Mouse (Mus musculus) hindbrain, embryonic 16.5 days (tissue): Measurements from ENCODE around the gene Slc35e3. TPM values are rescaled to one million over a fixed set of nuclear protein-coding genes. Genes with fewer than 3 reads are reported as not detected.

Experiments
- ATAC-seq: fragments of 200-750 bp; cut with Nextera tagmentation; 2 replicates; pipeline ENCODE4 v1.8.0; 2017; ENCODE audit warnings: moderate TSS enrichment, moderate library complexity
- H3K27ac ChIP-seq: fragments of 300-500 bp; sonication (generic); 2 replicates; pipeline ENCODE4 v1.5.1; 2014; ENCODE audit warnings: low read depth, mild to moderate bottlenecking, control low read depth, low read length, moderate library complexity
- H3K27me3 ChIP-seq: fragments of 300-500 bp; sonication (generic); replicated peaks from 2 replicates; pipeline ENCODE4 v1.6.1; 2014; ENCODE audit warnings: low read length; ENCODE audit not compliant: control insufficient read depth, insufficient read depth
- H3K36me3 ChIP-seq: fragments of 300-500 bp; sonication (generic); 2 replicates; pipeline ENCODE4 v1.6.1; 2014; ENCODE audit warnings: mild to moderate bottlenecking, low read length, moderate library complexity, mixed read lengths; ENCODE audit not compliant: control insufficient read depth, insufficient read depth
- H3K4me1 ChIP-seq: fragments of 300-500 bp; sonication (generic); 2 replicates; pipeline ENCODE4 v1.6.1; 2014; ENCODE audit warnings: low read depth, low read length; ENCODE audit not compliant: control insufficient read depth, insufficient read depth
- H3K4me2 ChIP-seq: fragments of 300-500 bp; sonication (generic); 2 replicates; pipeline ENCODE4 v1.6.1; 2014; ENCODE audit warnings: mild to moderate bottlenecking, low read length, control low read depth, moderate library complexity
- H3K4me3 ChIP-seq: fragments of 300-500 bp; sonication (generic); 2 replicates; pipeline ENCODE4 v1.5.1; 2014; ENCODE audit warnings: mild to moderate bottlenecking, low read length, control low read depth, moderate library complexity
- H3K9ac ChIP-seq: fragments of 300-500 bp; sonication (generic); 2 replicates; pipeline ENCODE4 v1.6.1; 2014; ENCODE audit warnings: low read depth, mild to moderate bottlenecking, control low read depth, low read length, moderate library complexity
- H3K9me3 ChIP-seq: fragments of 300-500 bp; sonication (generic); 2 replicates; pipeline ENCODE4 v1.6.1; 2014; ENCODE audit warnings: mild to moderate bottlenecking, low read length, moderate library complexity; ENCODE audit not compliant: control insufficient read depth
- WGBS: fragments of 180-500 bp; shearing (Covaris S2); extraction: QIAGEN DNeasy Blood & Tissue Kit; methylation state at CpG from one replicate; pipeline ENCODE4 v1.1.7; 2014; 5-methylcytosine and 5-hydroxymethylcytosine counted together
- polyA plus RNA-seq: library from polyadenylated mRNA; unstranded; fragments of >200 nt; fragmentation: Nextera tagmentation; extraction: Ambion mirVana; gene quantifications from 2 replicates; pipeline ENCODE4 v1.2.1, GENCODE M21; 2015

Slc35e3 gene
- polyA plus RNA-seq = 27.7 and 31.5 TPM in 2 replicates

DNA sequence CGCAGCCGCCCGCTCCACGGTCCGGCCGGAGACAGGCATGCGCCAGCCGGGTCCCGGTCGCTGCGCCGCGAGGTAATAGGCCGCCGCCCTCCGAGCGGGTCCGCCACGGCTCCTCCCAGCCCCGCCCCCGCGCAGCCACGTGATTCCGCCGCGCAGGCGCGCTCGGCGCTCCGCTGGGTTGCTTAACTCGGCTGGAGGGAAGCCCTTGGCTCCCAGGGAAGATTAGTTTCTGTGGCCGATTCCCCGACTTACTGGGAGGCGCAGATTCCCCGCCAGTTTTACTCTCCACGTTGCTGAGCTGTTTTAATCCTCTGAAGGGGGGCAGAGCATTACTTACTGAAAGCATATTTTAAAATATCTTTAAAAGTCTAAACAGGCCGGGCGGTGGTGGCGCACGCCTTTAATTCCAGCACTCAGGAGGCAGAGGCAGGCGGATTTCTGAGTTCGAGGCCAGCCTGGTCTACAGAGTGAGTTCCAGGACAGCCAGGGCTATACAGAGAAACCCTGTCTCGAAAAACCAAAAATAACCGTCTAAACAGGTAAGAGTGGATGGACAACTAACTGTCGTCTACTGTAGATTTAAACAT, at the start of gene Slc35e3:
Slc35e3 (minus strand) TSS at position 69 of the 587 bp plus-strand sequence.
- peak; percentile 97 for ATAC-seq
- Histone ChIP-seq H3K27me3 (no peaks in the 10 kb centered on the region), H3K36me3 (peaks cover 4% of the 10 kb centered on the region; the same call in 1 of the 2 replicates), H3K9ac (peak within 1 kb of the TSS; percentile 66), H3K4me1 (peaks cover 12% of the 10 kb centered on the region), H3K4me3 (peak within 1 kb of the TSS; percentile 49), H3K9me3 (no peaks in the 10 kb centered on the region), H3K27ac (peak within 1 kb of the TSS; percentile 54), H3K4me2 (peak within 1 kb of the TSS; percentile 60)
- WGBS = 14% methylated on average over 42 of the region's 46 CpGs

DNA sequence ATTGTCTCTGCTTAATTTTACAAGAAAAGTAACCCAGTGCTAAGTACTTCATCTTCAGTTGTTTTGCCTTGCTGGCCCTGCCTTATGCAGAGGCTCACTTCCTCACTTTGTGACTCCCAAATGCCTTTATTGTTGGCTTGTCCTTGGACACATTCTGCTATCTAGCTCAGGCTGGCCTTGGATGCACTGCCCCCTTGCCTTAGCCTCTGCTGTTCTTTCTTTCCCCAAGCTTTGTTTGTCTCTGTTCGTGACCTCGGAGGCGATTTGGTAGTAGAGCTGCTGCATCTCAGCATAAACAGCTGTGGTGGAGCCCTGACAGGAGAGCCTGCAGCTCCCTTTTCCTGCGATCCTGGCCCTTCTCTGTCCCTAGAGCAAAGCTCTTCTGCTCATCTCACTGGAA, 49.0 kb upstream of the Slc35e3 start:
- no peak overlapping the region for H3K4me3 ChIP-seq
- no peak overlapping the region for H3K4me2 ChIP-seq
- H3K4me1 ChIP-seq = peaks cover 14% of the 10 kb centered on the region
- no peak overlapping the region for H3K9ac ChIP-seq
- 0 out of 2 replicates have a peak, but pooled peaks cover 4% of the 10 kb centered on the region for H3K9me3 ChIP-seq
- no peaks in the 10 kb centered on the region for H3K36me3 ChIP-seq
- no peak for ATAC-seq
- no peak overlapping the region for H3K27ac ChIP-seq
- 74% methylated on average over 4 of the region's 4 CpGs for WGBS
- no peaks in the 10 kb centered on the region for H3K27me3 ChIP-seq

DNA sequence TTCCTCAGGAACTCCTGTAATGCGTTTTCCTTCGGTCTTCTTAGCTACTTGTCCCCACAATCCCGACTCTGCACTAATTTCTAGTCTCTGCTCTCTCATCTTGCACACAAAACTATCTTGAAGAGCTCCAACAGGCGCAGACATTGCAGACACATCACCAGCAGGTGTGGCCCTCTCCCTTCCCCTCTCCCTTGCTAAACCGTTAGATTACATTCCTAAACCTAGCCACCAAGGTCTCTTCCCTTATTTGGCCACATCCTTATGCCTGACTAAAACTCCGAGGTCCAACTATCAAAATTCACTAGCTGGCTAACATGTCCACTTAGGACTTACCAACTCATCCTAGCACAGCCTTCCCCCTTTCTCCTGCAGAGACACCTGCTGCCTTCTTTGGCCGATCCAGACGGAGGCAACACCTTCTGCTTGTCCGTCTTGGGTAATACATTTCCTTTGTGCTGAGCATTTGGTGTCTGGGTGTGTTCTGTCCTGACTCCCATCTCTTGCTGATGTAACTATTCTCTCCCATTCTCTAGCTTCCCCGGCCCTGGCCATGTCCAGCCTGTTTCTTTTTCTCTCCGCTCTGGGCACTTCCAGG, 47.4 kb upstream of the Slc35e3 start:
- no peak overlapping the region for H3K27ac ChIP-seq

DNA sequence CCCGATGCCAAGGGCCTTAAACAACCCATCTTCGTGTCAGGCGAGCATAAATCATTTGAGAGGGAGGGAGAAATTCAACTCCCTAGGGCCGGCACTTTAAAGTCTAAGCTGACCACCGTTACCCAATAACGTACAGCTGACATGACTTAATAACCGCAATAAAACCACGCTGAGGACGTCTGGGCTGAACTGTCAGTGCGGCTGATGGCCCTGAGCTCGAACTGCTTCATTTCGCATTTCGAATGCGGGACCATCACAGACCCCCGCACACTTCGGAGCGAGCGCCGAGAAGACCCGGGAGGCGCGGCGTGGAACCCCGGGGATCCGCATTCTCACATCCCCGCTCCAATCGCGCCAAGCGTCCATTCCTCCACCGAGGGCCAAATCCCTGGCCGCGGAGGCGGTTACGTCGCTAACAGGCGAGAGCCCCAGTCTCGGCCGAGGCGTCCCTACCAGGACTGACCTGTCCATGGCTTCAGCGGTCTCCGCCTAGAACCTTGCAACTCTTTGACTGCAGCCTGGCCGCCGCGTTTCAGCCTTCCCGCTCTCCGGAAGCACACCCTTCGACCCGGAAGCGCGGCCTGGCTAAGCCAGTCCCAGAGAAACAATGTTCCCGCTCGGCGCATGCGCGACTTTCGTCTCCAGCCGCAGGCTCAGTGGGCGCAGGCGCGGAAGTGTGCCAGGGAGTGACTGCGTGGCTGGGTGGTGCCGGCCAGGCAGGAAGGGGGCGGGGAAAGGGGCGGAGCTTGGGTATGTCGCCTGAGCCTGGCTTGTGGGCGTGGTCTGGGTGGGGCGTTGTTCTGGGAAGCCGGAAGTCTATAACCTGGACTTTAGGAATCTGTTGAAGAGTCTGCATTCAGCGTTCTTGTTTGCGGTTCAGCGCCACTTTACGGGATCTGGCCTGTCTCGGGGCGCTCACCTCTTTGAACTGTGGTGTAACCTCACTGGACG, 46.3 kb upstream of the Slc35e3 start, which contains the start of gene Nup107:
Nup107 (minus strand) TSS at position 565 of the 951 bp plus-strand sequence.
- Histone ChIP-seq H3K4me1 (peaks cover 14% of the 10 kb centered on the region), H3K27me3 (no peaks in the 10 kb centered on the region), H3K4me3 (peak within 1 kb of the TSS; percentile 92), H3K27ac (peak within 1 kb of the TSS; percentile 80), H3K36me3 (no peaks in the 10 kb centered on the region), H3K9ac (peak within 1 kb of the TSS; percentile 87), H3K9me3 (0 out of 2 replicates have a peak, but pooled peaks cover 4% of the 10 kb centered on the region), H3K4me2 (peak within 1 kb of the TSS; percentile 97)
- ATAC-seq = peak; percentile 99
- under 1% methylated on average over 74 of the region's 75 CpGs for WGBS

More for the DNA sequence above, 47.4 kb upstream of the Slc35e3 start:
- H3K4me2 ChIP-seq = peak overlapping the region; percentile 75
- H3K4me1 ChIP-seq = peaks cover 14% of the 10 kb centered on the region
- H3K9me3 ChIP-seq = 0 out of 2 replicates have a peak, but pooled peaks cover 4% of the 10 kb centered on the region
- H3K36me3 ChIP-seq = no peaks in the 10 kb centered on the region
- H3K9ac ChIP-seq = peak overlapping the region; percentile 66; the same call in 1 of the 2 replicates
- H3K4me3 ChIP-seq = no peak overlapping the region; the same call in 1 of the 2 replicates
- 80% methylated on average over 11 of the region's 11 CpGs for WGBS
- no peaks in the 10 kb centered on the region for H3K27me3 ChIP-seq
- ATAC-seq = no peak

DNA sequence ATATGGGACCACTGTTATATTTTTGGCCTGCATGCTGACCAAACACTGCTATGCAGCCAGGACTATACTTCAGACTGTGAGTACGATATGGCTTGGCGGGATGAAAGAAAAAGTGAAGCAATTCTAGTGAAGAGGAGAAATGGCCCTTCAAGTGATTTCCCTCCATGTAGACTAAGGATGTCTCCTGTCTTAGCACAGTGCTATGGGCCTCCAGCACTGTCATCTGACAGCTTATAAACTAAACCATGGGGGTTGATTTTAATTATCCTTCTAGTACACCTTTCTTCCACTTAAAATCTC, 45.0 kb upstream of the Slc35e3 start:
- ATAC-seq = no peak
- no peak overlapping the region for H3K4me3 ChIP-seq
- peaks cover 14% of the 10 kb centered on the region for H3K4me1 ChIP-seq
- H3K9me3 ChIP-seq = 0 out of 2 replicates have a peak, but pooled peaks cover under 1% of the 10 kb centered on the region
- peaks cover 6% of the 10 kb centered on the region for H3K36me3 ChIP-seq
- no peak overlapping the region for H3K27ac ChIP-seq
- no peak overlapping the region for H3K9ac ChIP-seq
- H3K27me3 ChIP-seq = no peaks in the 10 kb centered on the region
- H3K4me2 ChIP-seq = no peak overlapping the region; the same call in 1 of the 2 replicates
- WGBS = 95% methylated on average over 2 of the region's 2 CpGs

DNA sequence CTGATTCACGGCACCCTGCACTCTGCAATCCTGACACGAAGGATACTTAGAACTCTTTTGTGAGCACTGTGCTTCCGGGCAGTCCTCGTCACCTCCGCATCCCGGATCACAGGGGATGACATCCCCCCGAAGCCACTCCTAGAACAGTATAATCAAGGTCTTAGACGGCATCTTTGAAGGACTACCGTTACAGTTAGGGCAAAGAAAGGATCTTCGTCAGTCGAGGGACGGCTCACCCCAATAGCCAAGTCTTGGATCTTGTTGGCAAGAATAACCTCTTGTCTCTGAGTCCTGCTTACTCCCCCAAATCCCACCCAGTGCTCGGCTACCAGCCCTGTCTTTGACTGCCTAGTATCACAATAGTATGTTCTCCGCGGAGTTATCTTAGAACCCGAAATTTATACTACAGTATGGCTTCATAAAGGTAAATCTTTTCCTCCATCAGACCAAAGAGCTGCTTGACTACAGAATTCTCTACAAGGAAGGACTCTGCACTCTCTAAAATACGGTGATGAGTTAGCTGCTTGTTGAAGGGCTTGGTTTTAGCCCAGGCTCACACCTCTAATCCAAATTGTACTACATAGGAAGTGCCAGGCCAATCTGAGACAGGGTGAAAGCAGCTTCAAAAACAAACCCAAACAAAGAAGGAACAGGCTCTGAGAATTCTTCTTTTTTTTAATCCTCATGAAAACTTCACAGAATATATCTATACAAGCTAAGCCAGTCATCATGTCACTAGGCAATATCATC, 44.4 kb upstream of the Slc35e3 start:
- H3K9me3 ChIP-seq = no peaks in the 10 kb centered on the region
- 94% methylated on average over 17 of the region's 17 CpGs for WGBS
- H3K27me3 ChIP-seq = no peaks in the 10 kb centered on the region
- peaks cover 14% of the 10 kb centered on the region for H3K4me1 ChIP-seq
- H3K4me3 ChIP-seq = no peak overlapping the region
- no peak overlapping the region for H3K27ac ChIP-seq
- H3K36me3 ChIP-seq = peaks cover 11% of the 10 kb centered on the region
- no peak overlapping the region for H3K4me2 ChIP-seq
- ATAC-seq = no peak
- no peak overlapping the region for H3K9ac ChIP-seq

DNA sequence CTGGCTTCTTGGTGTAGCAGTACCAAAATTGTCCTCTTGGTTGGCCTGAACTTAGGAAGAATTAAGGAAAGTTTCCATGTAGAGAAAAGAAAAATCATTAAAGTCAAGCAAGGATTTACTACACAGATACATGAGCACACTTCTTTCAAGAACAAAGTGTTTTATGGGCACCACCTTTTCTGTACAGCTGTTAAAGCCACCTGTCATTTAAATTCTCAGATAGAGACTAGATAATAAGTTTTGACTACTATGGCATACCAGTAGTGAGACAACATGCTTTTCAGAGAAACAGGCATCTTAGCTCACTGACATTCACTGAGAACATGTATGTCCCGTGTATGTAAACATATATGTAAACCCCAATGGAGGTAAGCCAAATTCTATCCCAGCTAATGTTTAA, 43.8 kb upstream of the Slc35e3 start:
- 97% methylated on average over 1 of the region's 1 CpGs for whole genome bisulfite sequencing
- H3K4me3 ChIP-seq = no peak overlapping the region
- ATAC-seq = no peak

DNA sequence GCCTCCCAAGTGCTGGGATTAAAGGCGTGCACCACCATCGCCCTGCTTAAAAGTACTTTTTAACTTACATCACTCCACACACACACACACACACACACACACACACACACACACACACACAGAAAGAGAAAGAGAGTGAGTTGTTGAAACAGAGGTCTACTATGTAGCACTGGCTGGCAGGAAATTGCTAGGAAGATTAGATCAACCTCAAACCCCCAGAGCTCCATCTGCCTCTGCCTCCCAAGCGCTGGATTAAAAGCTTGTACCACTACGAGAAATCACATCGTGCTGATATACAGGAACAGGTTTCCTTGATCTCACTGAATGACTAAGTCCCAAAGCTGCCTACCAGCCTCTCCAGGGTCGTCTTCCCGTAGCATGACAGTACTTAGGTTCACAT, 38.5 kb upstream of the Slc35e3 start:
- no peak overlapping the region for H3K27ac ChIP-seq
- H3K9ac ChIP-seq = no peak overlapping the region
- WGBS = 95% methylated on average over 7 of the region's 7 CpGs
- no peak overlapping the region for H3K4me2 ChIP-seq
- no peaks in the 10 kb centered on the region for H3K4me1 ChIP-seq
- no peaks in the 10 kb centered on the region for H3K27me3 ChIP-seq
- no peaks in the 10 kb centered on the region for H3K9me3 ChIP-seq
- no peak overlapping the region for H3K4me3 ChIP-seq
- no peak for ATAC-seq
- H3K36me3 ChIP-seq = peaks cover 24% of the 10 kb centered on the region

More for the DNA sequence above, 43.8 kb upstream of the Slc35e3 start:
- no peak overlapping the region for H3K27ac ChIP-seq
- no peaks in the 10 kb centered on the region for H3K27me3 ChIP-seq
- H3K9me3 ChIP-seq = no peaks in the 10 kb centered on the region
- peaks cover 12% of the 10 kb centered on the region for H3K36me3 ChIP-seq
- H3K4me1 ChIP-seq = peaks cover 14% of the 10 kb centered on the region
- no peak overlapping the region for H3K9ac ChIP-seq
- H3K4me2 ChIP-seq = no peak overlapping the region
